Mouse (Mus musculus) forebrain, embryonic 15.5 days (tissue): ENCODE results near the gene H2al2a. TPM values are rescaled to one million over a fixed set of nuclear protein-coding genes. Genes with fewer than 3 reads are reported as not detected.
"Not testable (repeated sequence)": the region's sequence is repeated elsewhere in the genome, so short reads cannot be mapped to it uniquely, and the experiment has no call there.

ENCODE experiments used
- ATAC-seq: fragments of 200-750 bp; cut with Nextera tagmentation; replicated peaks from 2 replicates; pipeline ENCODE4 v1.8.0; 2017; ENCODE audit warnings: mild to moderate bottlenecking, moderate TSS enrichment, moderate library complexity
- H3K27ac ChIP-seq: fragments of 300-500 bp; sonication (generic); replicated peaks from 2 replicates; pipeline ENCODE4 v1.5.1; 2015; ENCODE audit warnings: mild to moderate bottlenecking, inconsistent platforms
- H3K27me3 ChIP-seq: fragments of 300-500 bp; sonication (generic); 2 replicates; pipeline ENCODE4 v1.6.1; 2015; ENCODE audit warnings: inconsistent platforms
- H3K36me3 ChIP-seq: fragments of 300-500 bp; sonication (generic); 2 replicates; pipeline ENCODE4 v1.6.1; 2015; ENCODE audit warnings: mild to moderate bottlenecking, inconsistent platforms
- H3K4me1 ChIP-seq: fragments of 300-500 bp; sonication (generic); 2 replicates; pipeline ENCODE4 v1.6.1; 2015; ENCODE audit warnings: inconsistent platforms
- H3K4me2 ChIP-seq: fragments of 300-500 bp; sonication (generic); replicated peaks from 2 replicates; pipeline ENCODE4 v1.6.1; 2015; ENCODE audit warnings: mild to moderate bottlenecking, inconsistent platforms
- H3K4me3 ChIP-seq: fragments of 300-500 bp; sonication (generic); 2 replicates; pipeline ENCODE4 v1.5.1; 2015; ENCODE audit warnings: mild to moderate bottlenecking, inconsistent platforms
- H3K9ac ChIP-seq: fragments of 300-500 bp; sonication (generic); replicated peaks from 2 replicates; pipeline ENCODE4 v1.6.1; 2015; ENCODE audit warnings: mild to moderate bottlenecking, inconsistent platforms
- H3K9me3 ChIP-seq: fragments of 300-500 bp; sonication (generic); 2 replicates; pipeline ENCODE4 v1.6.1; 2016; ENCODE audit warnings: inconsistent platforms
- WGBS: fragments of 180-500 bp; shearing (Covaris S2); methylation state at CpG from one replicate; pipeline ENCODE4 v1.1.7; 2015; ENCODE audit warnings: mixed read lengths; 5-methylcytosine and 5-hydroxymethylcytosine counted together
- polyA plus RNA-seq: library from polyadenylated mRNA; unstranded; fragments of >200 nt; fragmentation: Nextera tagmentation; extraction: Ambion mirVana; gene quantifications from 2 replicates; pipeline ENCODE4 v1.2.1, GENCODE M21; 2015

Gene H2al2a
- polyA plus RNA-seq, 1 experiment from 2014 or later, result not detected

- Histone ChIP-seq H3K9me3 (no peaks in the 10 kb centered on the region), H3K27me3 (no peaks in the 10 kb centered on the region), H3K4me1 (0 out of 2 replicates have a peak, but pooled peaks cover 5% of the 10 kb centered on the region), H3K27ac (no peak overlapping the region), H3K36me3 (no peaks in the 10 kb centered on the region), H3K9ac (no peak overlapping the region), H3K4me2 (no peak overlapping the region), H3K4me3 (no peak overlapping the region)
- WGBS, result 64% methylated on average over 1 of the region's 1 CpGs
- no peak for ATAC-seq
These were observed 26.1 kb downstream of the H2al2a start for GRCm38 (mm10) chr2:17970662-17971061.

DNA sequence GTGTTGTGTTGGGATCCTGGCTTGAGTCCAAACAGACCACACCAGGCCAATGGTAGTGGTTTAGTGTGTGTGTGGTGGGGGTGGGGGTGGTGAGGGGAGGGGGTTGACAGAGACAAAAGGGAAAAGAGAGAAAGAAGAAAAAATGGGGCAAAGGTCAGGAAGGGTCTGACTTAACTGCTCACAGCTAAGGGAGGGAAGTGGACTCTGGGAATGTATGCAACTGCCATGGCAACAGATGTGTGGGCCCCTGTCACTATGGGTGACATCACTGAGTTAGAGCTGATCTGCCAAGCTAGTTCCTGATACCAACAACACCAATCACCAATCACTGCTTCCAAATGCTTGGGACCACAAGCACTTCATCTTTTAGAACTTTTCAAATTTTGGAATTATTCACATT, 26.6 kb downstream of the H2al2a start:
- no peak overlapping the region for H3K27ac ChIP-seq
- ATAC-seq, result no peak
- H3K4me2 ChIP-seq, result no peak overlapping the region
- no peak overlapping the region for H3K9ac ChIP-seq
- no peaks in the 10 kb centered on the region for H3K27me3 ChIP-seq
- H3K9me3 ChIP-seq, result no peaks in the 10 kb centered on the region
- H3K36me3 ChIP-seq, result no peaks in the 10 kb centered on the region
- no peak overlapping the region for H3K4me3 ChIP-seq
- 0 out of 2 replicates have a peak, but pooled peaks cover 5% of the 10 kb centered on the region for H3K4me1 ChIP-seq

DNA sequence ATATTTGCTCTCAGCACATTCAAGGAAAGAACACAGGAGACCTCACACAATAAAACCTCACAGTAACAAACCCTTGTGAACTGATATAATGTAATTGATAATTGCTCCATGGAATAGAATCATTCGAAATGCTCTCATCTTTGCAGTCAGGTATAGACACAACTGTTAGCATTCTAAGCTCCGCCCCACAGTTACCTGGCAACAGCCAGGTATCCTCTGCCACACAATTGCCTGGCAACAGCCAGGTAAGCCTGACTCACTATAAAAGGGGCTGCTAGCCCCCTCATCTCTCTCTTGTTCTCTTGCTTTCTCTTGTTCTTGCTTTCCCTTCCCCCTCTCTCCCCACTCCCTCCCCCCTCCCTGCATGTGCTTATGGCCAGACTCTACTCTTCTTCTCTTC, 28.2 kb downstream of the H2al2a start:
- Histone ChIP-seq H3K4me3 (no peak overlapping the region), H3K9ac (no peak overlapping the region), H3K27ac (no peak overlapping the region), H3K27me3 (no peaks in the 10 kb centered on the region), H3K9me3 (no peaks in the 10 kb centered on the region), H3K36me3 (no peaks in the 10 kb centered on the region), H3K4me1 (0 out of 2 replicates have a peak, but pooled peaks cover 5% of the 10 kb centered on the region), H3K4me2 (no peak overlapping the region)
- ATAC-seq, result no peak
- WGBS, result 88% methylated on average over 2 of the region's 2 CpGs

- H3K9me3 ChIP-seq, H3K4me1 ChIP-seq, H3K9ac ChIP-seq, H3K27ac ChIP-seq, H3K36me3 ChIP-seq, H3K4me2 ChIP-seq, H3K4me3 ChIP-seq, ATAC-seq, H3K27me3 ChIP-seq: not testable (repeated sequence)
- 87% methylated on average over 3 of the region's 3 CpGs for WGBS
These were observed 28.7 kb downstream of the H2al2a start for GRCm38 (mm10) chr2:17968037-17968436.

DNA sequence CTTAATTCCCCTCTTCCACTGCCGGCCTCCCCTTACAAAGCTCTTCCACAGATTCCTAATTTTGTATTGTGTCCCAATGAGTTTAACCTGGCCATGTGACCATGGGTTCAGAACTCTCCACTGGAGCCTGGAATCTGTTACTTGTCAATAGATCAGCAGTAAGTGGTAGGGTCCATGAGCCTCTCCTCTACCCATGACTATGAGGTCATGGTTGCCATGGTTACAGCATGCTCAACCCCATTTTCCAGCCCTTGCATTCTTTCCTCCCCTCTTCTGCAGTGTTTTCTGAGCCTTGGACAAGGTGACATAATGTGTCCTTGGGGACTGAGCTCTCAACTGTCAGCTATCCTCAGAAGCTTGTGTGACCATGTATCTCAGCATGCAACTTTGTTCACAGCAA, 37.3 kb downstream of the H2al2a start:
- no peak for ATAC-seq

DNA sequence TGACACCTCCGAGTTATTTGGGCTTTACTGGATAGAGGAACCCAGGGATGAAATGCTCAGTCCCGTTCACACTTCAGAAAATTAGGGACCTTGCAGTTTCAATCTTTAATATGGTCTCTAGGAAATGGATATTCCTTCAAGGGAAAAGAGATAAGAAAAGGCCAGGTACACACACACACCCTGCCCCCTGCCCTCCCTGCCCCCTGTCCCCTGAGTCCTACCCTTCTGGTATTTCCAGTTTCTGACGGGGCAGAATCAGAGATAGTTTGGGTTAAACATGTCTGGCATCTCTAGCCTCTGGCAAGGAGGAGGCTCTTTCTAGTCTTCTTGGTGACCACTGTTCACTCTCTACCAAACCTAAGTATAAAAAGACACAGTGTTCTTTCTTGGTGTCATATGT, 49.9 kb downstream of the H2al2a start:
- Histone ChIP-seq H3K4me2 (no peak overlapping the region), H3K4me3 (no peak overlapping the region), H3K9ac (no peak overlapping the region), H3K27ac (no peak overlapping the region), H3K36me3 (no peaks in the 10 kb centered on the region), H3K4me1 (no peaks in the 10 kb centered on the region), H3K27me3 (no peaks in the 10 kb centered on the region), H3K9me3 (no peaks in the 10 kb centered on the region)
- 79% methylated on average over 3 of the region's 3 CpGs for WGBS
- ATAC-seq, result no peak

More for the DNA sequence above, 37.3 kb downstream of the H2al2a start:
- H3K36me3 ChIP-seq, result no peaks in the 10 kb centered on the region
- no peaks in the 10 kb centered on the region for H3K27me3 ChIP-seq
- no peak overlapping the region for H3K4me2 ChIP-seq
- H3K4me3 ChIP-seq, result no peak overlapping the region
- WGBS, result 67% methylated on average over 1 of the region's 1 CpGs
- H3K9me3 ChIP-seq, result no peaks in the 10 kb centered on the region
- no peak overlapping the region for H3K9ac ChIP-seq
- no peak overlapping the region for H3K27ac ChIP-seq
- no peaks in the 10 kb centered on the region for H3K4me1 ChIP-seq

Other genes with a start within 250 kb of the H2al2a start
- 14.7 and 16.6 TPM in 2 replicates for gene A930004D18Rik, start 40.8 kb upstream of the H2al2a start, polyA plus RNA-seq
- gene Skida1, start 52.1 kb upstream of the H2al2a start, polyA plus RNA-seq, result 10.9 and 13.8 TPM in 2 replicates
- 61.9 and 66.3 TPM in 2 replicates for gene Mllt10, start 58.3 kb upstream of the H2al2a start, polyA plus RNA-seq